Mouse (Mus musculus): ENCODE measurements around the gene Dimt1. TPM values are rescaled to one million over a fixed set of nuclear protein-coding genes. Genes with fewer than 3 reads are reported as not detected.
"Not testable (repeated sequence)": the region's sequence is repeated elsewhere in the genome, so short reads cannot be mapped to it uniquely, and the experiment has no call there.

Gene Dimt1
- total and polyA plus RNA-seq, 2 experiments from 2014 or later, result 4.0 to 16.2 TPM

DNA sequence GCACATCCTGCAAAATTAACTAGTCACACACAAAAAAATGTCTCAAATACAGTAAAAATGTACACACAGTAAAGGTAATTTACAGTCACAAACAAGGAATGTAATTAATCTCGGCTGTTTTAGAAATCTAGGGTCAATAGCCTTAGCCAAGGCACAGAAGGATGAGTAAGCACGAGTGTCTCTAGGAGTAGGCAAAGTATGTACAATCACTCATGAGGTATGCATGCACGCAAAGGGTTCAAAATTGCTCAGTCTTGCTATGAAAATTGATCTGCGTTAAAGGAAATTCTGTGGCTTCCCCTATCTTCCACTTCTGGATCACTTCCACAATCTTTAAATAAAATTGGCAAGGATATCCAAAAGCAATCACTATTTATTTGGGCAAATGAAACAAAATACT, 14.6 kb downstream of the Dimt1 start:
- WGBS, result 87% methylated on average over 4 of the region's 4 CpGs
- H3K36me3 ChIP-seq (replicated peaks; ENCODE audit: control insufficient read depth, insufficient read depth, low read length), result peaks cover 43% of the 10 kb centered on the region

DNA sequence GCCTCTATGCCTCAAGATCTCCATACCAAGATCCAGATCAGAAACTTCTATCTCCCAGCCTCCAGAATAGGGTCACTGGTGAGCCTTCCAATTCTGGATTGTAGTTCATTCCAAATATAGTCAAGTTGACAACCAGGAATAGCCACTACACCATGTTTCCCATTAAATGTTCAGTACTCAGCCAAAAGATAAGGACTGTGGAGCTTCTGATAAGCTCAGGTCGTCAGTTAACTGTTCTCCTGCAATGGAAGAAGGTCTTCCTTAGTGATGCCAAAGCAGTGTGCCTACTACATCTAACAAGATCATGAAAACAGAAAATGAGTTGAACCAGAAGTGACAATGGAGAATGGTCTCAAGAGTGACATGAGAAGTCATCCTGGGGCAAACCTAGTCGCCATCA, 50.0 kb downstream of the Dimt1 start:
- no peak for DNase-seq (ENCODE audit: low spot score)
- Histone ChIP-seq H3K4me3 (ENCODE audit: low read depth, low read length) (no peak overlapping the region), H3K4me2 (ENCODE audit: low read depth, low read length) (no peak overlapping the region), H3K9ac (replicated peaks; ENCODE audit: low read depth, low read length) (no peak overlapping the region), H3K4me1 (ENCODE audit: control insufficient read depth, insufficient read depth) (peaks cover 32% of the 10 kb centered on the region), H3K9me3 (replicated peaks; ENCODE audit: control insufficient read depth, low read length) (no peaks in the 10 kb centered on the region), H3K27ac (ENCODE audit: low read depth) (peak overlapping the region; percentile 55), H3K36me3 (replicated peaks; ENCODE audit: control insufficient read depth, insufficient read depth, low read length) (peaks cover 11% of the 10 kb centered on the region; the same call in 1 of the 2 replicates), H3K27me3 (ENCODE audit: control insufficient read depth, insufficient read depth, low read length) (no peaks in the 10 kb centered on the region)
- TF ChIP-seq EP300 (IDR thresholded peaks at IDR 0.05; ENCODE audit: low read depth) (no peak), CTCF (IDR thresholded peaks at IDR 0.05; ENCODE audit: low read depth) (no peak)
- WGBS, result 33% methylated on average over 2 of the region's 2 CpGs
- no peak for ATAC-seq (ENCODE audit: insufficient read depth, low read depth)

More for the DNA sequence above, 14.6 kb downstream of the Dimt1 start:
- no peaks in the 10 kb centered on the region for H3K4me1 ChIP-seq (ENCODE audit: control insufficient read depth, insufficient read depth)
- H3K27ac ChIP-seq (ENCODE audit: low read depth), result no peak overlapping the region
- no peak overlapping the region for H3K9ac ChIP-seq (replicated peaks; ENCODE audit: low read depth, low read length)
- ATAC-seq (ENCODE audit: insufficient read depth, low read depth), result no peak
- TF ChIP-seq CTCF (IDR thresholded peaks at IDR 0.05; ENCODE audit: low read depth), result no peak
- TF ChIP-seq EP300 (IDR thresholded peaks at IDR 0.05; ENCODE audit: low read depth), result no peak
- H3K9me3 ChIP-seq (replicated peaks; ENCODE audit: control insufficient read depth, low read length), result no peaks in the 10 kb centered on the region
- no peaks in the 10 kb centered on the region for H3K27me3 ChIP-seq (ENCODE audit: control insufficient read depth, insufficient read depth, low read length)
- H3K4me2 ChIP-seq (ENCODE audit: low read depth, low read length), result no peak overlapping the region
- DNase-seq (ENCODE audit: low spot score), result no peak
- H3K4me3 ChIP-seq (ENCODE audit: low read depth, low read length), result no peak overlapping the region

DNA sequence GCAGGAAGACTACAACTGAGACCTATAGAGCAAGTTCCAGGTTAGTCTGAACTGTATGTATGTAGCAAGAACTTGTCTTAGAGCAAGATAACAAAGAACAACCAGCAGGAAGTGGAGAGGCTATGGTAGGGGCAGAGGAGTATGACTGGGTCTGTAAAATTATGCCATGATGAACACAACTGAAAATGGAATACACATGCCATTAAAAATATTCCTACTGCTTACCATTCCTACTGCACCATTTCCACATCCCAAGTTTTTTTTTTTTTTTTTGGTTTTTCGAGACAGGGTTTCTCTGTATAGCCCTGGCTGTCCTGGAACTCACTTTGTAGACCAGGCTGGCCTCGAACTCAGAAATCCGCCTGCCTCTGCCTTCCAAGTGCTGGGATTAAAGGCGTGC, 50.6 kb downstream of the Dimt1 start:
- not testable (repeated sequence) for H3K4me3 ChIP-seq (ENCODE audit: low read depth, low read length); H3K9me3 ChIP-seq (replicated peaks; ENCODE audit: control insufficient read depth, low read length); H3K4me2 ChIP-seq (ENCODE audit: low read depth, low read length); DNase-seq (ENCODE audit: low spot score); H3K36me3 ChIP-seq (replicated peaks; ENCODE audit: control insufficient read depth, insufficient read depth, low read length); H3K9ac ChIP-seq (replicated peaks; ENCODE audit: low read depth, low read length); H3K27me3 ChIP-seq (ENCODE audit: control insufficient read depth, insufficient read depth, low read length); ATAC-seq (ENCODE audit: insufficient read depth, low read depth)
- peaks cover 32% of the 10 kb centered on the region for H3K4me1 ChIP-seq (ENCODE audit: control insufficient read depth, insufficient read depth)
- WGBS, result 97% methylated on average over 4 of the region's 4 CpGs
- H3K27ac ChIP-seq (ENCODE audit: low read depth), result peak overlapping the region; percentile 48; the same call in 1 of the 2 replicates

DNA sequence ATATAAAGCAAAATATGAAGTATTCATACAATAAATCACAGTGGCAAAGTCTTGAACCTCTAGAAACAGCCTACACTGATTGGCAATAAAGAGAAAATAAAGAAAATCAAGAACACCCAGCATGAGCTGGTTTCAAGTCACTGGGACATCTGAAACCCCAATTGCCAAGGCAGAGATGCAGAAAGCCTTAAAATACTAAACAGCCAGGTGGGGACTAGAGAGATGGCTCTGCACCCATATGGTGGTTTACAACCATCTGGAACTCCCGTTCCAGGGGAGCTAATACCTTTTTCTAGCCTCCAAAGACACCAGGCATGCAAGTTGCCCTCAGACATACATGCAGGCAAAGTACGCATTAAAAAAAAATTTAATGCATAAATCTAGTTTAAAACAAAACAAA, 51.1 kb downstream of the Dimt1 start:
- peaks cover 32% of the 10 kb centered on the region for H3K4me1 ChIP-seq (ENCODE audit: control insufficient read depth, insufficient read depth)
- 85% methylated on average over 2 of the region's 2 CpGs for WGBS
- no peak for DNase-seq (ENCODE audit: low spot score)
- H3K36me3 ChIP-seq (replicated peaks; ENCODE audit: control insufficient read depth, insufficient read depth, low read length), result peaks cover 5% of the 10 kb centered on the region; the same call in 1 of the 2 replicates
- H3K27me3 ChIP-seq (ENCODE audit: control insufficient read depth, insufficient read depth, low read length), result no peaks in the 10 kb centered on the region
- no peak for TF ChIP-seq EP300 (IDR thresholded peaks at IDR 0.05; ENCODE audit: low read depth)
- no peak for TF ChIP-seq CTCF (IDR thresholded peaks at IDR 0.05; ENCODE audit: low read depth)
- ATAC-seq (ENCODE audit: insufficient read depth, low read depth), result no peak
- H3K9ac ChIP-seq (replicated peaks; ENCODE audit: low read depth, low read length), result no peak overlapping the region
- no peaks in the 10 kb centered on the region for H3K9me3 ChIP-seq (replicated peaks; ENCODE audit: control insufficient read depth, low read length)
- H3K4me3 ChIP-seq (ENCODE audit: low read depth, low read length), result no peak overlapping the region
- H3K27ac ChIP-seq (ENCODE audit: low read depth), result no peak overlapping the region
- no peak overlapping the region for H3K4me2 ChIP-seq (ENCODE audit: low read depth, low read length)

DNA sequence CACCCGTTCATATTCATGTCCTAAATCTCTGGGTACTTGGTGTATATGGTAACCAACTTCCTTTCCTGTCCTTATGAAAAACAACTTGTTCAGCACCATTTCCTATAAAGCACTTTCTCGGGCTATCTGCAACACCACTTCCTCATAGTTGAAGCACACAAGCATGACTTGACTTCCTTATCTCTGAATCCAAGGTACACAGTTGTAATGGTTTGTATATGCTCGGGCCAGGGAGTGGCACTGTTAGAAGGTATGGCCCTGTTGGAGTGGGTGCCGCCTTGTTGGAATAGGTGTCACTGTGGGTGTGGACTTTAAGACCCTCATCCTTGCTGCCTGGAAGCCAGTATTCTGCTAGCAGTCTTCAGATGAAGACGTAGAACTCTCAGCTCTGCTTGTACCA, 51.7 kb downstream of the Dimt1 start:
- DNase-seq (ENCODE audit: low spot score) (no peak), ATAC-seq (ENCODE audit: insufficient read depth, low read depth) (no peak)
- Histone ChIP-seq H3K27me3 (ENCODE audit: control insufficient read depth, insufficient read depth, low read length) (no peaks in the 10 kb centered on the region), H3K4me1 (ENCODE audit: control insufficient read depth, insufficient read depth) (peaks cover 32% of the 10 kb centered on the region), H3K4me2 (ENCODE audit: low read depth, low read length) (no peak overlapping the region), H3K27ac (ENCODE audit: low read depth) (0 out of 2 replicates have a peak overlapping the region, but pooled peaks have one; percentile 7), H3K4me3 (ENCODE audit: low read depth, low read length) (no peak overlapping the region), H3K9me3 (replicated peaks; ENCODE audit: control insufficient read depth, low read length) (no peaks in the 10 kb centered on the region), H3K36me3 (replicated peaks; ENCODE audit: control insufficient read depth, insufficient read depth, low read length) (no peaks in the 10 kb centered on the region), H3K9ac (replicated peaks; ENCODE audit: low read depth, low read length) (no peak overlapping the region)
- TF ChIP-seq CTCF (IDR thresholded peaks at IDR 0.05; ENCODE audit: low read depth) (no peak), EP300 (IDR thresholded peaks at IDR 0.05; ENCODE audit: low read depth) (no peak)
- 56% methylated on average over 5 of the region's 5 CpGs for WGBS

DNA sequence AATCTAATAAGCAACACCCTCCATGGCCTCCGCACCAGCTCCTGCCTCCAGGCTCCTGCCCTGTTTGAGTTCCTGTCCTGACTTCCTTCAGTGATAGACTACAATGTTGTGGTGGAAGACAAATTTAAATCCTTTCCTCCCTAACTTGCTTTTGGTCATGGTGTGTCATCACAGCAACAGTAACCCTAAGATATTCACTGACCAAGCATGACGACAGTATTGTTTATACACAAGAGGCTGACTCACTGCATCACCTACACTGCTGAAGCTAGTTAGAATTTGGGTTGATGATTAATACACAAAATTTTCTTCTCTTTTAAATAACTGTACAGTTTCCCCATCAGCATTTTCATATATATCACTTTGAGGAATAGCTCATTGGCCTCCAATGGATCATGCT, 56.3 kb downstream of the Dimt1 start:
- no peak for ATAC-seq (ENCODE audit: insufficient read depth, low read depth)
- Histone ChIP-seq H3K9ac (replicated peaks; ENCODE audit: low read depth, low read length) (no peak overlapping the region), H3K4me3 (ENCODE audit: low read depth, low read length) (no peak overlapping the region), H3K4me1 (ENCODE audit: control insufficient read depth, insufficient read depth) (peaks cover 10% of the 10 kb centered on the region), H3K4me2 (ENCODE audit: low read depth, low read length) (no peak overlapping the region), H3K9me3 (replicated peaks; ENCODE audit: control insufficient read depth, low read length) (no peaks in the 10 kb centered on the region), H3K27ac (ENCODE audit: low read depth) (no peak overlapping the region), H3K27me3 (ENCODE audit: control insufficient read depth, insufficient read depth, low read length) (no peaks in the 10 kb centered on the region), H3K36me3 (replicated peaks; ENCODE audit: control insufficient read depth, insufficient read depth, low read length) (no peaks in the 10 kb centered on the region)
- no peak for TF ChIP-seq EP300 (IDR thresholded peaks at IDR 0.05; ENCODE audit: low read depth)
- no peak for TF ChIP-seq CTCF (IDR thresholded peaks at IDR 0.05; ENCODE audit: low read depth)
- DNase-seq (ENCODE audit: low spot score), result no peak
- WGBS, result 96% methylated on average over 2 of the region's 2 CpGs

All from heart, postnatal 0 days (tissue).